Mouse (Mus musculus): ENCODE data around the gene Fcrl5.

Fcrl5 gene

DNA sequence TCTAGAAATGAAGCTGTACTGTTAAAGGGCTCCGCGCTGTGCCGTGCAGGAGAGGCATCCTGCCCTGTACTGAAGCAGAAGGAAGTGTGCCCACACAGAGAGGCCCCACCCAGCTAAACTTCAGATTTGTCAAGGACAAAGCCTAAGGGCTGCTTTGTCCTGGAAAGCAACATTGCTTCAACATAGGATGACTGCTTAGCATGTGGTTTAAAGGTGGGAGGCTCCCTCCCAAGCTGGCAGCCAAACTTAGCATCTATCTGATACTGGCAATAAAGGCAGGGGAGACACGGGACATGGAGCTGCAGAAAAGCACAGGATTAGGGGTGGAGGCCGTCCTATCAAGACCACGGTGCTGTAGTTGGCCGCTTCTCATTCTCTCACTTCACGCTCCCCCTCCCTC lies 65.6 kb downstream of the Fcrl5 start:
- no peak for DNase-seq

- no peak for DNase-seq
Measured at GRCm38 (mm10) chr3:87502771-87503170, 67.2 kb downstream of the Fcrl5 start.

DNA sequence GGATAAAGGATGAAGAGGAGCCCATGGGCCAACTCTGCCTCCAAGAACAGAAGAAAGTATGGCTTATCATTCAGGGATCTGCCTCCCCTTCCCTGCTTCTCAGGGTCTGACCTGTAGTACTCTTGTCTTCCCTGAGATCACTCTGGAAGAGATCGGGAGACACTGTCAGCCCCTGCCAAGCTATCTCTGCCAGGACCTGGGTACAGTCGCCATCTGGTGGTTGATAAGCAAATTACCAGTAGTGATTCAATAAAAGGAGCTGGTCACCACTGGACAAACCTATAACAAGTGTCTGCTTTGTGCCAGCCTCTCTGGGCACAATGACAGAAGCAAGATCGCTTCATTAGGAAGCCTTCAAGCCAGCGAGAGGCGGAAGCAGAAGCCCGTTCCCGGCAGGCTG lies 68.8 kb downstream of the Fcrl5 start:
- DNase-seq = peak; percentile 19

GRCm38 (mm10) chr3:87504749-87505425 lies 69.3 kb downstream of the Fcrl5 start:
- no peak for DNase-seq

DNA sequence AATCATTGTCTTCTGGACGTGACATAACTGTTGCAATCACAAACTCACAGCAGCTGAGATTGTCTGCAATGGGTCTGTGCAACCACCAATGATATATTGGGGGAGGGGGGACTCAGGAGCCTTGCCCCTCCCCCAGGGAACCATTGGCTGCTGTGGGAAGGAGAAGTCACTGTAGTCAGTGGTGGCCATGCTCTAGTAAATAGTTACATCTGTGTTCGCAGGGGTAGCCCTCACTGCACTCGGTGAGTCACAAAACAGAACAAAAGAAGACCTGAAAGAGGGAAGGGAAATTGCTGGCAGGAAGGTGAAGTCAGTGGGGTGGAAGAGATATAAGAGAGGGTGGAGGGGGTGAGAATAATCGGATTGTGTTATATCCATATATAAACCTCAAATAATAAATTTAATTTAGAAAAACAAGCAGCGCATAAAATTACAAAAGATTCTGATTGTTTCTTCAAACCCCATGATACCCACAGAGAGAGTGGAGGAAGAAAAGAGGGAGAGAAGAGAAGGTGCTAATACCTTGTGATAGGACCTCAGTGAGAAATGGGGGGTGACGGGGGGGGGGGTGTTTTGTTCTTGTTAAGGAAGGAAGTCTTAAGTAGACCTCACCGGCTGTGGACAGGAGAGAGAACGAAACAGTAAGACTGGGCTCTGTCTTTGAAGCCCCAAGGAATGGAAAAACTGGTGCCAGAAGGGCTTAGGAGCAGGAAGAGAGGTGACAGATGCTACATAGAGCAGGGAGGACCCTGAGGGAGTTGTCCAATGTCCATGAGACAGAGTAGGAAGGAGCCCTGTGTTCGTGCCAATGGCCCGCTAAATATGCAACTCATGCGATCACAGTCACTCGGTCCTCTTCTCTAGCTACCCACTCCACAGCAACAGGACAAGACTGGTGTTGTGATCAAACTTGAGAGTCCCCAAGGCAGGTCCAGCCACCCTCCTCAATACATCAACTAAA lies 71.2 kb downstream of the Fcrl5 start:
- DNase-seq = no peak

DNA sequence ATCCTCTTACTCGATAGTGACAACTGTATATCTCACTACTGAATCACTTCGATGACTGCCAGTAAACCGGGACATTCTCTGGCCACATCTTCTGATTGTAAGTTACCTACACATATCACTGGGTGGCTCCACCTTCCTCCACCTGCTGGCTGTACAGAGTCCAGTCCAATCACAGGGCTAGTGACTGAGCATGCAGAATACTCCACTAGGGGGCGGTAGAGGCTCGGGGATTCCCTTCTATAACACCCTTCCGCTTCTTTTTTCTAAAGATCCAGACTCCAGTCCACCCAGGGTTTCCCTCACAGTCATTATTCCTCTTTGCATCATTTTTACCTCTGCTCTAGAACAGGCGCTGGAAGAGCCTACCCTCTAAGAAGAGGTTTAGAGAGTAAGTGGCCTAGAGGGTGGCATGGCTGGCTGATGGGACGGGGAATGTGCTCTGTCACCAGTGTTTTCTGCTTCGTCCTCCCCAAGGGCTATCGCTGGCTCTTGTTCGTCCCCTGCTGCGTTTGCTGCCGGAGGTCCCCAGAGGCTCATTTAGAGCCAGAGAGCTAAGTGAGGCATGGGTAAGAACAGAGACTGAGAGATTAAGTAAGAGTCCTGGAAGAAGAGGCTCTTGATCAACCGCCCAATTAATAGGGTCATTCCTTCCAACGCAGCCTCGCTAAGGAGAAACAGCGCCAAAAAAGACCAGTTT lies 72.8 kb downstream of the Fcrl5 start:
- peak; percentile 80 for DNase-seq

DNA sequence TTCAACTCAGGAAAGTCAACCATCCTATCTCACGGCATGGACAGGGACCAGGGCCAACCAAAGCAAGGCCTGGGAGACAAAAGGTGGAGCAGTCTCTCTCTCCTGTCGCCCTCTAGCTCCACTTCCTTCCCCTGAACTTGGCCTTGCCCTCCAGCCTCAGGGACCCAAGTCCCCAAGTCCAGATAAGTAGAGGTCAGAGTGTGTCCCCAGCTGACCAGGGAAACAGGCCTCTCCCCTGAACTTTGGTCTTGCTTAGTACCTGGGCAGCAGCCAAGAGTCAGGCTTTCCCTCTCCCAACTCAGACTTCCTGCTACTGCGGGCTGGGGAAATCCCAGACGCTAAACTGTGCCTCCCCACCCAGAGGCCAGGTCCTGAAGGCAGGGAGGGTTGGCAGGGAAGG lies 73.5 kb downstream of the Fcrl5 start:
- peak; percentile 32 for DNase-seq

DNA sequence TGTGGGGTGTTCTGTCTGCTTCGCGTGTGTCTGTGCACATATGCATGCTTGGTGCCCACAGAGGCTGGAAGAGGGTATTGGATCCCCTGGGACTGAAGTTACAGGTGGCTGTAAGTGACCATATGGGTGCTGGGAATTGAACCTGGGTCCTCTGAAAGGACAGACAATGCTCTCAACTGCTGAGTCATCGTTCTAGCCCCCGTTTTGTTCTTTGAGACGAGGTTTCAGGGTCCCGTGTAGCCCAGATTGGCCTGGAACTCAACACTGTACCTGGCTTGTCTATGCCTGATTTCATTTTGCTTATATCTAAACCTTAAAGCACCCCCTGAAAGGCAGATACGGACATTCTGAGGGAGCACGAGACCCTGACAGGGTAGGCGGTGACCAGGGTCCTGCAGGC lies 75.3 kb downstream of the Fcrl5 start:
- no peak for DNase-seq

DNA sequence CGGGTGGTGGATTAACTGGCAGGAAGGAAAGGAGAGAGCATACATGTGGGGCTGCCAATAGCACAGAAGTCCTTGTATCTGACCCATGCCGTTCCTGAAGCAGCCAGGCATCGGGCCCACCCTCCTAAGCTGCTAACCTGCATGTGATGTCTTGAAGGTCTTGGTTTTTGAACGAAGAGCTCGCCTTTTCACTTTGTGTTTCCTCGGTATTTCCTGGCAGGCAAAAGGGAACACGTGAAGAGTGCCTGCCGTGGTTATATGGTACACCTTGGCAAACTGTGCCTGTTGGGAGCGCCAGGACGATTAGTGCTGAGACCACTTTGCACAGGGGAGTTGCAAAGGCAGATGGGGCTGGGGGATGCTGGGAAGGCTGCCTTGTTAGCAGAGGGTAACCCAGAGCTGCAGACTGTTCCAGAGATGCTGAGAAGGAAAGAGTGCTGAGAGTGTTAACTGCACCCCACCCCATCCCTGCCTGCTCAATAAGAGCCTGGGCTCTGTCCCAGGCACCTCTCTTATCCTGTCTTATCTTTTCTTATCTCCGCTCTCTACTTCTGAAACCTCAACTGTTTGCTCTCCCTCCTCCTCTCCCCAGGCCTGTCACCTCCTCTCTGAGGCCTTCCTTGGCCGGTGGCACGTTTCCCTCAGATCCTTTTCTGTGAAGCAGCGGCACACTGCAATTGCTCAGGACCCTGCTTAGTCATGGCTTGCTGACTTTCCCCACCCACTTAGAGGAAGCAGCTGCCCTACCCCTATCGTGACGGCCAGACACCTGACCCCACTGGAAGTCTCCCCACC lies 76.6 kb downstream of the Fcrl5 start:
- DNase-seq = peak; percentile 41

DNA sequence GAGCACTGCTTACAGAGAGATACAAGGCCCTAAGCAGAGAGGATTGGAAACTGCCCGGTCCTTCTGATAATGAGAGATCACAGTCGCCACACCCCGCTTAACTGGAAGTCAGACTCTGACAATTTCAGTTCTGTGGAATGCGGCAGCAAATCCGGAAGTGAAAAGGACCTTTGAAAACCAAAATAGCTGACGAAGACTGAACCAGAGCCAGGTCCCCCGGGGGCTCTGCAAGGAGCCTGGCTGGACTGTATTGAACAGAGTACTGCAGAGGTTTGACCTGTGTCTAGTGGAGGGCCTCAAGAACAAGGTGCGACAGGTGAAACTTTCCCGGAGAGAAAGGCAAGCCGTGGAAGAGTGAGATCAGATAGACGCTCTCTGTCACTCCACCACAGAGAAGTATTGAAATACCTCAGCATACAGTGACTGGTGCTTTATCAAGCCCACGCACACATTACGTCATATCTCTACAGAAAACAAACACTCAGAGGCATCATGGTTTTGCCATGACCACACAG lies 80.1 kb downstream of the Fcrl5 start:
- DNase-seq = no peak

DNA sequence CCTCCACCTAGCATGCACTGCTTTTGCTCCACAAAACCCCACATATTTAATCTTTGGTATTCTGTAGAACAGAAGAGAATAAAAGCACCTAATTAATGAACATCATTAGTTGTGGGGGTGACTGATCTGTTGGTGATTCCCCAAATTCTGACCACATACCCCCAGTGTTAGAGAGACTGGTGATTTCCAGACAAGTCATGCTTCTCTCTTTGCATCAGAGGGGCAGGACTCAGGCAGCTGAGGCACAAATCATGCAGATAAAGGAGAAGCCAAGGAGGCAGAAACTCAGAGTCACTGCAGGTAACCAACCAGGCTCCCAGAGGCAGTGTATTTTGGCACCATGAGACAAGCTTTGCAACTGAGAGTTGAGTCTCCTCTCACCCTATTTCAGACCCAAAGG lies 82.9 kb downstream of the Fcrl5 start:
- no peak for DNase-seq

GRCm38 (mm10) chr3:87521126-87521525 lies 85.6 kb downstream of the Fcrl5 start:
- DNase-seq = no peak

DNA sequence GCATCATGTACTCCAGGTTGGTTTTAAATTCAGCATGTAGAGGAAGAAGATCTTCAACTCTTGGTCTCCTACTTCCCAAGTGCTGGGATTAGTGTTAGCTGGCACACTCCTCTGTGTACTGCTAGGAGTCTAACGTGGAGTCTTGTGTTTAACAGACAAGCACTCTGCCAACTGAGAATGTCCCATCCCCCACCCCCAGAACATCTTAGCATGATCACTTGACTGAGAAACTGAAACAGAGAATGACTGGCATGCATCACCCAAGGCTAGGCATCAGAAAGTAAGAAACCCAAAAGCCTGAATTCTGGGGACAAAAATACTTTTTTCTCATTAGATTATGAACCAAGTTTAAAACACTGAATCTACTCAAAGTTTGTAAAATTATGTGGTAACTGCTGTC lies 86.3 kb downstream of the Fcrl5 start:
- DNase-seq = no peak

DNA sequence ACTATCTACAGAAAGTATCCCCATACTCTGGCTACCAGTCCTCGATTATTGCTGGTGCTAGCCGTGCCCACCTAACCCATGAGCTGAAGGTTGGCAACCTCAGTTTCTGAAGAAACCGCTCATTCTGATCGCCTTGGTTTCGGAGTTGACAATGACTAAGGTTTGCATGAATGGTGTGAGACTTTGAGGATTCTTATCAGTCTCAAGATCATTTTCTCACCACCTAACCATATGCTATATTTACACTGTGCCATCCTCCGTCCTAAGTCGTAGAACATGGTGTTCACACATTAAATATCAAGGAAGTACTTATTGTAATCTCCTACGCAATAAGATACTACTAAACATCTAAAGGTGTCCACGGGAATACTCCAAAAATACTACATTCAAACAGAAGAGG lies 88.1 kb downstream of the Fcrl5 start:
- DNase-seq = no peak

DNA sequence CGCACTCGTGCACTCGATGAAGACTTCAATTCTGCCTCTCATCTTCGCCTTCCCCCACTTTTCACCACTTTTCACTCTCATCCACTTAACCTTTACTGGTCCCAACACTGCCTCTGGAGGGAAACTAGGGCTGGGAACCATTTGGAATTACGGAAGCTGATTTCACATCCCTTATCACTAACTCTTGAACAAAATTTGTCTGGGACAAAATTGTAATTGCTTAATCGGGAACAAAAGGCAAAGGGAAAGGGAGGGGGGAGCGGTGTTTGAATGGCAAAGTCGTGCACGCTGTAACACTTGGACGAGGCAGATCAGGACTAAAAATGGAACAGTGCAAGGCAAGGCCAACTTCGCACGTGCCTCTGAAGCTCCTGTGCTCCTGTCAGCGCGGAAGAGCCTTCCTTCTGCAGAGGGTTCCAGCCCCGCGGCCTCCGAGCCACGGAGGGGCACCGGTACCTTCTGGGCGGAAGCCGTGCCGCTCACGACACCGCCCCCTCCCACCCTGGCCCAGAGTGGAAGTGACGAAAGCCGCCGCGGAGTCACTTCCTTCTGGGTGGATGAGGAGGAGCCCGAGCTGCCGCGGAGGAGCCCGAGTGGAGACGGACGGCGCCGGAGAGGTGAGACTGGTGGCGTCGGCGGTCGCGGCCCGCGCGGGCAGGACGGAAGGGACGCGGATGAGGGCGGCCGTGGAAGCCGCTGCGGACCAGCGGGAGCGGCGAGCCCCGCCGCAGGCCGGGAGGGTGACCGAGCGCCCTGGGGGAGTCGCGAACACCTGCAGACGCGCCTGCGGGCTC lies 89.7 kb downstream of the Fcrl5 start, which contains the start of gene Etv3:
Gene Etv3 (plus strand): TSS at position 365 of the 794 bp plus-strand sequence.
- peak; percentile 87 for DNase-seq

GRCm38 (mm10) chr3:87525837-87526570 lies 90.4 kb downstream of the Fcrl5 start:
- DNase-seq = peak; percentile 25

GRCm38 (mm10) chr3:87527139-87527538 lies 91.6 kb downstream of the Fcrl5 start:
- DNase-seq = no peak

DNA sequence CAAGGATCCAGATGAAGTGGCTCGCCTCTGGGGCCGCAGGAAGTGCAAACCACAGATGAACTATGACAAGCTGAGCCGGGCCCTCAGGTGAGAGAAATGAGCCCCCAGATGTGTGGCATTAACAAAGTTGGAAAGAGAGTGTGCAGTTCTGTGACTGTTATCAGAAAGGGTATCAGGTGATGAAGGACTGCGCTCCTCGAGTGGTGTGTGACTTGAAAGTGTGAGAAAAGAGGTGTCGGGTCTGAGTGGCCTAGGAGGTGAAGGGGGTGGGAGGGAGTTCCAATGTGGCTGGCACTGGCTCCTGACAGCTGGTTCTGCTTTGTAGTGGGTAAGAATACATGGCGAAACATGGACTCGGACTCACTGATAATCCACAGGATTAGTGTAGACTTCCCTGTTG lies 92.4 kb downstream of the Fcrl5 start:
- no peak for DNase-seq

DNA sequence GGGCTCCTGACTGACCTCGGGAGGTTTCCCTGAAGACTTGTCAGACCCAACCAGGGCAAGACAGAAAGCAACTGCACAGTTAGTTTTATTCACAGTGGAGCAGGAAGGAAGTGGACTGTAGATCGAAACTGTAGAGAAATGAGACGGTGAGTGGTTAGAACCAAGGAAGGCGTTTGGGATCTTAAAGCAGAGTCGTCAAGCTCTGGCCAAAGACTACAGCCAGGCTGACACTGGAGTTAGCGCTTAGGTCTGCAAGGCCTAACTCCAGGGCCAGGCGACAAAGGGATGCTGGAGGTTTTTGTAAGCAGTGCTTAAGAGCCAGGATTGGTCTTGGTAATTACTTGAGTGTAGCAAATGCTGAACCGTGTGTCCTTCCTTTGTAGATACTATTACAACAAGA lies 93.3 kb downstream of the Fcrl5 start:
- DNase-seq = no peak

DNA sequence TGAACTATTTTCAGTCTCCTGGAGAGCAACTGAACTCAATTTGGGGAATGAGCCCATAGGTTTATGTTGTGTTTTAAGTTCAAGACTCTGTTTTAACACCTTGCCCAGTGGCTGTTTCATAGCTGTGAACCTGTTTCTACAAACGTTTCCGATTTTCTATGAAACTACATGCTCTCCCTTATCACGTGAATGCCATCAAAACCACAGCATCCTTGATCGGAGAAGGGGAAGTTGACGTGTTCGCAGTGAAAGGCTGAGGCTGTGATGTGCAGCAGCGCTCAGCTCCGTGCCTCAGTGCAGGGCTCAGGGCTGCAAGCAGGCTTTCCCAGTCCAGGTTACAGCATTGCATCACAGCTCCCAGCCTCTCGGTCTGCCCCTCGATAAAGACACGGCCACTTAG lies 94.0 kb downstream of the Fcrl5 start:
- no peak for DNase-seq

DNA sequence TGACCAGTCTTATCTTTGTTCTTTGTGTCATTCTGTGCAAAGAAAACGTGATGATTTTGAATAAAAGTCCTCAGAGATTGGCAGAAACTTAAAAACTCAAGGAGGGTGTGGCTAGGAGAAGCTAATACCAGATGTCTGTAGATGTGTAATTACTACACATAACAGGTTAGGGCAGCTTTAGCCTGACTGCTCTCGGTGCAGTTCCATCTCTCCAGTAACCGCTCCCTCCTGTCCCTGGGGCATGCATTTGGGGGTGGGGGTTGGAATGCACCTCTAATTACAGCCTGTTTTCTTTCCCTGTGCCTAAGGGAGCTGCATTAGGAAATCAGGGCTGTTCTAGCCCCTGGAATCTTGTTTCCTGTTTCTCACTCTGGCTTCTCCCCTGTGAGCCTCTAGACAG lies 94.7 kb downstream of the Fcrl5 start:
- DNase-seq = no peak

Data from liver (tissue).